Mouse (Mus musculus): ENCODE results near the gene Car5a. TPM values are rescaled to one million over a fixed set of nuclear protein-coding genes. Genes with fewer than 3 reads are reported as not detected.

Gene Car5a
- polyA plus RNA-seq, 1 experiment: 0.08 TPM

GRCm38 (mm10) chr8:121898401-121898931 lies 46.2 kb downstream of the Car5a start:
- Histone ChIP-seq H3K9me3 (ENCODE audit: control insufficient read depth, low read length) (no peaks in the 10 kb centered on the region), H3K4me1 (ENCODE audit: control insufficient read depth) (peaks cover 93% of the 10 kb centered on the region), H3K4me3 (replicated peaks) (peak overlapping the region; percentile 65), H3K36me3 (ENCODE audit: control insufficient read depth) (peaks cover 92% of the 10 kb centered on the region), H3K27me3 (ENCODE audit: control insufficient read depth) (no peaks in the 10 kb centered on the region)
- TF ChIP-seq TAL1 (IDR thresholded peaks at IDR 0.05; ENCODE audit: low read length) (peak; percentile 46; the same call in 2 of the 3 replicates), GATA1 (IDR thresholded peaks at IDR 0.05; ENCODE audit: low read length) (peak; percentile 40; the same call in 1 of the 2 replicates)

- Histone ChIP-seq H3K9me3 (ENCODE audit: control insufficient read depth, low read length) (no peaks in the 10 kb centered on the region), H3K4me3 (replicated peaks) (peak overlapping the region; percentile 65), H3K27me3 (ENCODE audit: control insufficient read depth) (no peaks in the 10 kb centered on the region), H3K36me3 (ENCODE audit: control insufficient read depth) (peaks cover 92% of the 10 kb centered on the region), H3K4me1 (ENCODE audit: control insufficient read depth) (peaks cover 91% of the 10 kb centered on the region)
- TF ChIP-seq GATA1 (IDR thresholded peaks at IDR 0.05; ENCODE audit: low read length): no peak
- no peak for TF ChIP-seq TAL1 (IDR thresholded peaks at IDR 0.05; ENCODE audit: low read length)
These were observed 46.8 kb downstream of the Car5a start for GRCm38 (mm10) chr8:121897871-121898381.

- Histone ChIP-seq H3K4me3 (replicated peaks) (peak overlapping the region; percentile 65), H3K4me1 (ENCODE audit: control insufficient read depth) (peaks cover 84% of the 10 kb centered on the region)
- TF ChIP-seq TAL1 (IDR thresholded peaks at IDR 0.05; ENCODE audit: low read length) (no peak), GATA1 (IDR thresholded peaks at IDR 0.05; ENCODE audit: low read length) (no peak)
These were observed 47.5 kb downstream of the Car5a start for GRCm38 (mm10) chr8:121897205-121897604.

GRCm38 (mm10) chr8:121896476-121897145 lies 48.1 kb downstream of the Car5a start:
- peaks cover 92% of the 10 kb centered on the region for H3K36me3 ChIP-seq (ENCODE audit: control insufficient read depth)
- H3K27me3 ChIP-seq (ENCODE audit: control insufficient read depth): no peaks in the 10 kb centered on the region
- TF ChIP-seq GATA1 (IDR thresholded peaks at IDR 0.05; ENCODE audit: low read length) (no peak), TAL1 (IDR thresholded peaks at IDR 0.05; ENCODE audit: low read length) (no peak)
- H3K4me1 ChIP-seq (ENCODE audit: control insufficient read depth): peaks cover 79% of the 10 kb centered on the region
- no peaks in the 10 kb centered on the region for H3K9me3 ChIP-seq (ENCODE audit: control insufficient read depth, low read length)
- no peak overlapping the region for H3K4me3 ChIP-seq (replicated peaks)

More at GRCm38 (mm10) chr8:121897205-121897604, 47.5 kb downstream of the Car5a start:
- peaks cover 92% of the 10 kb centered on the region for H3K36me3 ChIP-seq (ENCODE audit: control insufficient read depth)
- H3K27me3 ChIP-seq (ENCODE audit: control insufficient read depth): no peaks in the 10 kb centered on the region
- no peaks in the 10 kb centered on the region for H3K9me3 ChIP-seq (ENCODE audit: control insufficient read depth, low read length)

- H3K4me3 ChIP-seq (replicated peaks): no peak overlapping the region
- no peaks in the 10 kb centered on the region for H3K9me3 ChIP-seq (ENCODE audit: control insufficient read depth, low read length)
- H3K36me3 ChIP-seq (ENCODE audit: control insufficient read depth): peaks cover 92% of the 10 kb centered on the region
- H3K27me3 ChIP-seq (ENCODE audit: control insufficient read depth): no peaks in the 10 kb centered on the region
- H3K4me1 ChIP-seq (ENCODE audit: control insufficient read depth): peaks cover 73% of the 10 kb centered on the region
- no peak for TF ChIP-seq TAL1 (IDR thresholded peaks at IDR 0.05; ENCODE audit: low read length)
- TF ChIP-seq GATA1 (IDR thresholded peaks at IDR 0.05; ENCODE audit: low read length): no peak
These were observed 48.8 kb downstream of the Car5a start for GRCm38 (mm10) chr8:121895910-121896309.

GRCm38 (mm10) chr8:121892875-121893274 lies 51.8 kb downstream of the Car5a start:
- H3K4me1 ChIP-seq (ENCODE audit: control insufficient read depth): peaks cover 59% of the 10 kb centered on the region
- H3K36me3 ChIP-seq (ENCODE audit: control insufficient read depth): peaks cover 100% of the 10 kb centered on the region
- H3K27me3 ChIP-seq (ENCODE audit: control insufficient read depth): no peaks in the 10 kb centered on the region
- no peak for TF ChIP-seq GATA1 (IDR thresholded peaks at IDR 0.05; ENCODE audit: low read length)
- no peak for TF ChIP-seq TAL1 (IDR thresholded peaks at IDR 0.05; ENCODE audit: low read length)
- no peak overlapping the region for H3K4me3 ChIP-seq (replicated peaks)
- no peaks in the 10 kb centered on the region for H3K9me3 ChIP-seq (ENCODE audit: control insufficient read depth, low read length)

- no peak for TF ChIP-seq GATA1 (IDR thresholded peaks at IDR 0.05; ENCODE audit: low read length)
- TF ChIP-seq TAL1 (IDR thresholded peaks at IDR 0.05; ENCODE audit: low read length): no peak
- no peaks in the 10 kb centered on the region for H3K27me3 ChIP-seq (ENCODE audit: control insufficient read depth)
- no peaks in the 10 kb centered on the region for H3K9me3 ChIP-seq (ENCODE audit: control insufficient read depth, low read length)
- peaks cover 100% of the 10 kb centered on the region for H3K36me3 ChIP-seq (ENCODE audit: control insufficient read depth)
- no peak overlapping the region for H3K4me3 ChIP-seq (replicated peaks)
- H3K4me1 ChIP-seq (ENCODE audit: control insufficient read depth): peaks cover 31% of the 10 kb centered on the region
These were observed 54.6 kb downstream of the Car5a start for GRCm38 (mm10) chr8:121889810-121890785.

GRCm38 (mm10) chr8:121889317-121889716 lies 55.4 kb downstream of the Car5a start:
- Histone ChIP-seq H3K4me1 (ENCODE audit: control insufficient read depth) (peaks cover 25% of the 10 kb centered on the region), H3K36me3 (ENCODE audit: control insufficient read depth) (peaks cover 100% of the 10 kb centered on the region)

More at GRCm38 (mm10) chr8:121889317-121889716, 55.4 kb downstream of the Car5a start:
- Histone ChIP-seq H3K27me3 (ENCODE audit: control insufficient read depth) (no peaks in the 10 kb centered on the region), H3K9me3 (ENCODE audit: control insufficient read depth, low read length) (no peaks in the 10 kb centered on the region), H3K4me3 (replicated peaks) (no peak overlapping the region)
- TF ChIP-seq GATA1 (IDR thresholded peaks at IDR 0.05; ENCODE audit: low read length) (no peak), TAL1 (IDR thresholded peaks at IDR 0.05; ENCODE audit: low read length) (no peak)

Measured in erythroblast, embryonic 14.5 days (primary cell).